Mouse (Mus musculus) neural tube, embryonic 11.5 days (tissue): ENCODE measurements at regions not wholly inside any gene's neighbourhood (a gene's known extent, or its start where the extent isn't known, plus 50 kb on each side); places are given as distances from the start of the nearest gene placed in this dataset.

Source experiments
- ATAC-seq: fragments of 200-750 bp; cut with Nextera tagmentation; 2 replicates; pipeline ENCODE4 v1.8.0; 2017; ENCODE audit warnings: moderate number of reproducible peaks, mild to moderate bottlenecking, moderate TSS enrichment, moderate library complexity; ENCODE audit not compliant: insufficient read depth, low FRiP score, low TSS enrichment
- DNase-seq: peaks from one replicate; pipeline ENCODE4 v3.0.0-alpha.2; 2015; ENCODE audit warnings: low spot score
- H3K27ac ChIP-seq: fragments of 300-500 bp; sonication (generic); 2 replicates; pipeline ENCODE4 v1.5.1; 2014; ENCODE audit warnings: low read depth, mild to moderate bottlenecking, low read length
- H3K27me3 ChIP-seq: fragments of 300-500 bp; sonication (generic); 2 replicates; pipeline ENCODE4 v1.6.1; 2014; ENCODE audit warnings: mild to moderate bottlenecking, low read length, mixed read lengths; ENCODE audit not compliant: control insufficient read depth, insufficient read depth
- H3K36me3 ChIP-seq: fragments of 300-500 bp; sonication (generic); 2 replicates; pipeline ENCODE4 v1.6.1; 2014; ENCODE audit warnings: mild to moderate bottlenecking, low read length, moderate library complexity, mixed read lengths; ENCODE audit not compliant: control insufficient read depth, insufficient read depth
- H3K4me1 ChIP-seq: fragments of 300-500 bp; sonication (generic); 2 replicates; pipeline ENCODE4 v1.6.1; 2014; ENCODE audit warnings: low read length, mixed read lengths; ENCODE audit not compliant: control insufficient read depth, insufficient read depth
- H3K4me2 ChIP-seq: fragments of 300-500 bp; sonication (generic); 2 replicates; pipeline ENCODE4 v1.6.1; 2014; ENCODE audit warnings: low read depth, mild to moderate bottlenecking, moderate library complexity
- H3K4me3 ChIP-seq: fragments of 300-500 bp; sonication (generic); 2 replicates; pipeline ENCODE4 v1.5.1; 2014; ENCODE audit warnings: low read depth, low read length
- H3K9ac ChIP-seq: fragments of 300-500 bp; sonication (generic); 2 replicates; pipeline ENCODE4 v1.6.1; 2014; ENCODE audit warnings: mild to moderate bottlenecking, low read length
- H3K9me3 ChIP-seq: fragments of 300-500 bp; sonication (generic); 2 replicates; pipeline ENCODE4 v1.6.1; 2016; ENCODE audit warnings: low read length; ENCODE audit not compliant: control insufficient read depth
- WGBS: fragments of 180-500 bp; shearing (Covaris S2); extraction: QIAGEN DNeasy Blood & Tissue Kit; methylation state at CpG from one replicate; pipeline ENCODE4 v1.1.7; 2014; 5-methylcytosine and 5-hydroxymethylcytosine counted together

DNA sequence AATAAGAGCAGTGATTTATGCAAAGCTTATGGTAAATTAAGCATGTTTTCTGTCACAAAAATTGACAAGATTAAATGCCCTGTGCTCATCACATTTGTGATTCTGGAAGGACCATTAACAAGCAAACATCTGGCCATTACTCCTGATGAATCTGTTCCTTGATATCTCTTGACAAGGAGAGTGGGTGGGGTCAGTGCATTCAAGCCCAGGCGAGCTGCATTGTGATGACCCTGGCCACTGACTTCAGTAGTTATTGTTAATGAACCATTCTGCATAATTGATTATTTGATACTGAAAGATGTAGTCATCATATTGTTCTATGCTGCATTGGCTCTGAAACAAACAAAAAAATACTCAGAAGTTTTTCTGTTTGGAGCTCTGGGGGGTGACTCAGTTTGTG is 115.4 kb upstream of the Prmt6 start:
- 63% methylated on average over 1 of the region's 1 CpGs for WGBS
- no peak; the same call in 1 of the 2 replicates for ATAC-seq

DNA sequence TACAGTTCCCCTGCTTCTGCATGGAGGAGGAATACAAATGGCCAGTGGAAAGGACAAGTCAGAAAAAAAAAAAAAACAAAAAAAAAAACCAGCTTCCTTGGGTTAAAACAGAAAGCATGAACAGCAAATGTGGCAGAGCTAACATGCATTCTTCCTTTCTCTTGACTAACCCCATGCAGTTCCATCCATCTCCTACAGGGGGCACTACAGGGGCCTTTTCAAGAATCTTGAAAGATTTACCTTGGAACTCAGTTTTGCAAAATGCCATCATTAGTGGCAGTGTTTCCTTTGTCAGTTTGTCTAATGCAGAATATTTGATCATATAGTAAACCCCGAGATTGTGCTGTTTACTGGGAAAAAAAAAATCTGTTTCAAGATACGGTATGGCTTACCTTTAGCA is 111.1 kb upstream of the Prmt6 start:
- no peak for ATAC-seq
- H3K4me2 ChIP-seq: no peak overlapping the region

More for the DNA sequence above, 115.4 kb upstream of the Prmt6 start:
- no peak for DNase-seq
- no peaks in the 10 kb centered on the region for H3K36me3 ChIP-seq
- H3K27me3 ChIP-seq: no peaks in the 10 kb centered on the region
- no peak overlapping the region for H3K4me3 ChIP-seq
- H3K4me1 ChIP-seq: no peaks in the 10 kb centered on the region
- no peak overlapping the region for H3K4me2 ChIP-seq
- no peaks in the 10 kb centered on the region for H3K9me3 ChIP-seq
- no peak overlapping the region for H3K27ac ChIP-seq
- H3K9ac ChIP-seq: no peak overlapping the region

DNA sequence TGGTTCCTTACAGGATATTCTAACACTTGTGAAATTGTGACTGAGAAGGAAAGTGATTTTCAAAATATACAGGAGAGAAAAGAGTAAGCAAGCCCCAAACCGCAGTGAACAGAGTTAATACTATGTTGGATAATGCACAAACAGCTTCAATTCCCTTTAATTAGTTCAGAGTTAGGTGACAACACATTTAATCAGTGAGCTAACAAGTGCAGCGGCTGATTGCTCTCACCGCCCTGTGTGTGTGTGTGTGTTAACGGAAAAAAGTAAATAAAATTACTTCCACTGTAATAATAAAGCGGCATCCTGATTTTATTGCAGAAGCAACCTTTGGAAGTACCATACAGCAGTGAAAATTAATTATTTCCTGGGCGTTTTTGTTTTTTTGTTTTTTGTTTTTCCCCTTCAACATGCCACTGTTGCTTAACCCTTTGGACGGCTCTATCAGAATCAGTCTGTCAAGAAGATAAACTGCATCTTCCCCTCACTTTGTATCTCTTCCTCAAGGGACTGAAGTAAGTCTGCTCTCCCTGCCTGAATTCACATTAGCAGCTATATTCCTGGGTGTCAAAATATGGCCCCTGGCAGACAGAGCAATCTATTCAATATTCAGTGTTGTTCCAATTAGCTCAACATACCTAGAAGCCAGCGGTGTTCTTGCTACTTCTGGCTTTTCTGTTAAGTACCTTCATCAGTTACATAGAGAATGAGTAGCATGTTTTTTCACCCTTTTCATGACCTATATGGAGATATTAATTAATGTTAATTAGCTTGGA is 106.2 kb upstream of the Prmt6 start:
- no peaks in the 10 kb centered on the region for H3K36me3 ChIP-seq
- H3K27me3 ChIP-seq: no peaks in the 10 kb centered on the region
- no peak overlapping the region for H3K4me2 ChIP-seq
- no peaks in the 10 kb centered on the region for H3K9me3 ChIP-seq
- no peak for ATAC-seq
- H3K27ac ChIP-seq: no peak overlapping the region
- DNase-seq: no peak
- WGBS: 81% methylated on average over 8 of the region's 8 CpGs
- H3K9ac ChIP-seq: no peak overlapping the region
- H3K4me1 ChIP-seq: no peaks in the 10 kb centered on the region
- H3K4me3 ChIP-seq: no peak overlapping the region

More for the DNA sequence above, 111.1 kb upstream of the Prmt6 start:
- Histone ChIP-seq H3K4me3 (no peak overlapping the region), H3K9me3 (no peaks in the 10 kb centered on the region), H3K36me3 (no peaks in the 10 kb centered on the region), H3K27me3 (no peaks in the 10 kb centered on the region), H3K27ac (no peak overlapping the region), H3K9ac (no peak overlapping the region), H3K4me1 (no peaks in the 10 kb centered on the region)
- DNase-seq: peak; percentile 10
- 96% methylated on average over 2 of the region's 2 CpGs for WGBS

DNA sequence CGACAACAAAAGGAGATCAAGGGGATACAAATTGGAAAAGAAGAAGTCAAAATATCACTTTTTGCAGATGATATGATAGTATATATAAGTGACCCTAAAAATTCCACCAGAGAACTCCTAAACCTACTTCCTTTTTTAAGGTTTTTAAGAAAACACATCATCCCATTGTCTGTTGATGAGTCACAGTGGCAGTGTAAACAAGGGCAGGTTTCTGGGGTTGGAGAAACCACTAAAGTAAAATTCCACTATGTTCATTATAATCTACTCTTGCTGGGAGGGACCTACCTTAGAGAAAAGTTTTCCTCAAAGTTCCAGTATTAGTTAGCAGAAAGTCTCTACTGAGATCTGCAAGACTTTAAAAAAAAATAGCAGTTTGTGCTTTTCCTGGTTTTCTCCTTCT is 102.9 kb upstream of the Prmt6 start:
- no peak for ATAC-seq
- Histone ChIP-seq H3K27ac (no peak overlapping the region), H3K36me3 (no peaks in the 10 kb centered on the region), H3K4me2 (no peak overlapping the region), H3K4me1 (no peaks in the 10 kb centered on the region), H3K9me3 (no peaks in the 10 kb centered on the region), H3K9ac (no peak overlapping the region), H3K27me3 (no peaks in the 10 kb centered on the region), H3K4me3 (no peak overlapping the region)
- no peak for DNase-seq
- 85% methylated on average over 1 of the region's 1 CpGs for WGBS

DNA sequence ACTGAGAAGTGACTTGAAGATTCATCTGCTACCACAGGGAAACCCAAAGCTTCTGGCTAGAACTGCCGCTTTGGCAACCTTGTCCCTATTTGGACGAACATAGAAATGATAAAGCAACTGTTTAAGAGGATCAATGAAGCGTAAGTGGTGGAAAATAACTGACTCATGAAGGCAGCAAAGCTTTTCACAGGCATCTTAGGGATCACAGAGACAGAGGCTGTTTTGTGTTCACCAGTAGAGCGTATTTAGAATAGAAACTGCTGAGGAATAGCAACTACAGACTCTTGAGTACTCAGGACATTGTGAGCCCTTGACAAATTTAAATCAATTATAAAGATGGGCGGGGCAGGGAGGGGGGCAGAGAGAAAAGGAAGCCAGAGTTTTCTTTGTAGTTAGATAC is 99.3 kb upstream of the Prmt6 start:
- 79% methylated on average over 5 of the region's 5 CpGs for WGBS
- H3K9me3 ChIP-seq: no peaks in the 10 kb centered on the region
- no peak overlapping the region for H3K4me2 ChIP-seq
- DNase-seq: no peak
- no peaks in the 10 kb centered on the region for H3K27me3 ChIP-seq
- H3K4me3 ChIP-seq: no peak overlapping the region
- no peak overlapping the region for H3K27ac ChIP-seq
- H3K9ac ChIP-seq: no peak overlapping the region
- no peak for ATAC-seq
- H3K4me1 ChIP-seq: no peaks in the 10 kb centered on the region
- no peaks in the 10 kb centered on the region for H3K36me3 ChIP-seq

DNA sequence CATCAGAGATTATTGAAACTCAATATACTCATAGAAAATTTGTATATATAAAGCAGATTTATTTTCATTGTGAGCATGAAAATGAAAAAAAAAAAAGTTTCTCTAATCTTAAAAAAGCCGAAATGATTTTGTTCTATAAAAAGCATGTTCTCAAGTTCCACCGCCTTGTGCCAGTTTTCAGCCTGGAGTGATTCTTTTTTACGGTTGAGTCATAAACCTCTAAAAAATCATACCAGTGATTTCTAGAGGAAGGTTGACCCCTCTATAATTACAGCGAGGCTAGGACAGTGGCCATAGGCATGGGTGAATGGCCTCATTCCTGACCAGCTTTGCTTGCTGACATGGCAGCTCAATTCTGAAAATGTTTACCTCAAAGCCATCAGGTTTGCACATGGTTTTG is 98.6 kb upstream of the Prmt6 start:
- ATAC-seq (no peak), DNase-seq (no peak)
- Histone ChIP-seq H3K9ac (no peak overlapping the region), H3K4me1 (no peaks in the 10 kb centered on the region), H3K4me2 (no peak overlapping the region), H3K9me3 (no peaks in the 10 kb centered on the region), H3K36me3 (no peaks in the 10 kb centered on the region), H3K4me3 (no peak overlapping the region), H3K27me3 (no peaks in the 10 kb centered on the region), H3K27ac (no peak overlapping the region)
- 93% methylated on average over 4 of the region's 4 CpGs for WGBS

DNA sequence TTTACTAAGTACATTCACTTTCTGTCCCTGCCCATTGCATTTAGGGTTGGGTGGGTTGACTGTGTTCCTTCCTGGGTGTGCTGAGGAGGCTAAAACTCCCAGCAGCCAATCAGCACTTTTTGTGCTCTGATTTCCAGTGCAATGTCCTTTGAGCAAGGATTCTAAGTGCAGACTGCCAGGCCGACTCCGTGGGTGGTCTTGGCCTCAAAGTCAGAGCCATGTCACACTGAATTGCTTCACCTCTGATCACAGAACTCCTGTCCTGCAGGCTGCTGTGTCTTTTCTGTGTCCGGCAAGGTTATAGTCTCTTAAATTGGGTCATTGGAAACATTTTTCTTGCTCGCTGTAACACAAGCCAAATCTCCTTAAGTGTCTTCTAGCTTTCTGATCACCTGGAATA is 94.0 kb upstream of the Prmt6 start:
- Histone ChIP-seq H3K4me2 (no peak overlapping the region), H3K4me1 (no peaks in the 10 kb centered on the region), H3K9ac (no peak overlapping the region), H3K27ac (no peak overlapping the region), H3K9me3 (no peaks in the 10 kb centered on the region), H3K36me3 (no peaks in the 10 kb centered on the region), H3K27me3 (no peaks in the 10 kb centered on the region), H3K4me3 (no peak overlapping the region)
- no peak for ATAC-seq
- DNase-seq: no peak
- WGBS: 61% methylated on average over 4 of the region's 4 CpGs

DNA sequence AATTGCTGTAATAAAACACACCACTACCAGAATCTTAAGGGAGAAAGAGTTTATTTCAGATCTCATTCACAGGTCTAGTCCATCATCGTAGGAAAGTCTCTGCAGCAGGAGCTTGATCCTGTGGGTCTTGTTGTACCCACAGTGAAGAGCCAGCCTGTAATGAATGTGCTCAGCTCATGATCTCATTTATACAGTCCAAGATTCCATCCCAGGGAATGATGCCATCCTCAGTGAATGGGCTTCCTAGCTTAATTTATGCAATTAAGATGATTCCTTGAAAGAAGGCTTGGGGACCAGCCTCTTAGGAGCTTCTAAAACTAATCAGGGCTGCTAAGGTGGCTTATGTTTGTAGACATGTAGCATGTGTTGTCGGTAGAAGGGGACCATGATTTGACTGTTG is 89.3 kb upstream of the Prmt6 start:
- Histone ChIP-seq H3K36me3 (no peaks in the 10 kb centered on the region), H3K4me2 (no peak overlapping the region), H3K27me3 (no peaks in the 10 kb centered on the region), H3K9me3 (no peaks in the 10 kb centered on the region), H3K4me1 (no peaks in the 10 kb centered on the region), H3K9ac (no peak overlapping the region), H3K4me3 (no peak overlapping the region), H3K27ac (no peak overlapping the region)
- ATAC-seq (no peak), DNase-seq (no peak)
- 95% methylated on average over 2 of the region's 2 CpGs for WGBS

DNA sequence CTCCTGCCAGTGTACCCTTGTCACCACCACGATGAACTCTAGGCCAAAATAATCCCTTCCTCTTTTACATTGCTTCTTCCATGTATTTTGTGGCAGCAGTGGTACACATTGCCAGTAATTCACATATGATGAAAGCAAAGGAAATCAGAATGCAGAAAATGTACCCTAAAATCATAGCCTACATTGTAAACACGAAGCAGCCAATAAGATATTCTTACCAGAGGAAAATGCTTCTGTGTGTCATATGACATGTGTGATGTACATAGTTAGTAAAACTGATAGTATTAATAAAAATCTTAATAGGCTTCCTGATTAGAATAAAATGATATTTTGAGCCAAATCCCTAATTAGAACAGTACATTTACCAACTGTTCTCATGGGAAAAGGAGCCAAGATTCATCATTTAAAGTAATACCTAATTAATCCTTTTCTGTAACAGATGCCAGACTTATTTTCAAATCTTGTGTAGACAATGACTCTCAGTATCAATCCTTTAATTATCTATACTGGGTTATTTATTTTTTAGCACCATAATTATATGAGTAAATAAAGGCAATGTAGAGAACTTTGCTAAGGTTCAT is 88.3 kb upstream of the Prmt6 start:
- no peaks in the 10 kb centered on the region for H3K4me1 ChIP-seq
- no peak overlapping the region for H3K9ac ChIP-seq
- no peaks in the 10 kb centered on the region for H3K36me3 ChIP-seq
- H3K4me3 ChIP-seq: no peak overlapping the region
- H3K4me2 ChIP-seq: no peak overlapping the region
- no peak for ATAC-seq
- H3K27me3 ChIP-seq: no peaks in the 10 kb centered on the region
- no peak overlapping the region for H3K27ac ChIP-seq
- WGBS: 80% methylated on average over 2 of the region's 2 CpGs
- no peaks in the 10 kb centered on the region for H3K9me3 ChIP-seq
- no peak for DNase-seq
